Mouse (Mus musculus): ENCODE results near the gene Enpp4. TPM values are rescaled to one million over a fixed set of nuclear protein-coding genes. Genes with fewer than 3 reads are reported as not detected.

Enpp4 gene
- total RNA-seq, 2 experiments from 2014 or later = 39.7 to 40.3 TPM

DNA sequence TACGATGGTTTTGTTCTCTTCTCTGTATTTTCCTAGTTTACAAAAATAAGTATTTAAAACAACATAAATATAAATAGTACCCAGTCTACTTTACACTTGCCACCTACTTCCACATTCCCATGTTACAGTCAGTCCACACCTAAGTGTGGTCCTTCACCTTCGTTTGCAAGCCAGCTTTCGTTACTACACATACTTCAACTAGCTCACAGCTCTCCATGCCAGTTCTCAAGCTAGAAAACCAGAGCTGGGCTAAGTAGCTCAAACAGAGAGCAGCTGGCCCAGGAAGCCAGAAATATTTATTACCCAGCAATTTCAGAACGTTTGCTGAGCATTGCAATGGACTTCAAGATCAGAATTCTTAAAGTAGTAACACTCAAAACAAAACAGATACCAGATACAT lies 5.1 kb downstream of the Enpp4 start:
- DNase-seq (ENCODE audit: low spot score) = no peak

DNA sequence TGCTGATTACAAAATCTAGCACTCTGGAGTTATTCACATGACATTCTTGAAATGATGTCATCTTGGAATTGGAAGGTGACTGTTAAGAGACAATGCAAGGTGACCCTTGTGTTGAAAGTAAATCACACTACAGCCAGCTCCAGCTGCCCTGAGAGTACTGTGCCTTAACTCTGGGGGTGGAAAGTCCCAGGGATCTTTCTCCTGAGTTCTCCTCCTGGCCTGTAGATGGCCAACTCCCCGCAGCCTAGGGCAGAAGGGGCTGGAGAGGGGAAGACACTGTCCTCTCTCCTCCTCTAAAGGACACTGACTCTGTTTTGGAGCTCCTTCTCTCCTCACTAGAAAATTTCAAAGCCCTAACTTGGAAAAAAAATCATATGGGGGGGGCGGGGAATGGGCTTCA lies 14.1 kb downstream of the Enpp4 start:
- no peak for DNase-seq (ENCODE audit: low spot score)

DNA sequence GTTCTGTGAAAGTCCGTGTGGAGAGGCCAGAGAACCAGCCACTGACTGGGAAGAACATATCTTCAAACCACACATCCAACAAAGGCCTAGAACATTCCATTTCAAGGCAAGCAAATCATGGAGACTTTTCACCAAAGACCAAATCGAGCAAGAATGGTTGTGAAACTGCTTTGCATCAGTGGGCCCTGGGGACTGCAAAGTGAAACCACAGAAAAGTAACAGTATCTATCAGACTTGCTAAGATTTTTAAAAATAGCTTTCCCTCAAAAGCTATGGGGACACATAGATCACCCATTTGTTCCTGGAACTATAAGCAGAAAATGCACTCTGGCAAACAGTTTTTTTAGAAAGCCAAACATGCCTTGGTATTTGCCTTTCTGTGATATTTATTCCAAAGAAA lies 14.7 kb downstream of the Enpp4 start:
- no peak for DNase-seq (ENCODE audit: low spot score)

DNA sequence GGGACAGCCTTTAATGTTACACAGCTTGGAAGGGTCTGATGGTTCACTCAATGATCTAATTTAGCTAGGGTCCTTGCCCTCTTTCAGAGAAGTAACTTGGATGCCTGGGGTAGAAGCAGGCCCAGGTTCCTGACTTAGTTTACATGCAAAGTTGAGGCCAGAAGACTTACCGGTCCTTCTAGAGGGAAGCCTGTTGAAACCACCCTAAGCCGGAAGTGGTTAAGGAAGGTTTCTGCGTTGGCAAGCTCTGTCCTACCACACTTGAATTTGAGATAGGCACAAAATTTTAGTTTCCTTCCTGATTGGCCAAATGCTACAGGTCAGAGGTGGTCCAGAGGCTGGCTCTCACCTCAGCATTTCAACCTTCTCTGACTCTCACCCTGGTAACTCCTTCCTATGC lies 17.4 kb downstream of the Enpp4 start:
- DNase-seq (ENCODE audit: low spot score) = no peak

DNA sequence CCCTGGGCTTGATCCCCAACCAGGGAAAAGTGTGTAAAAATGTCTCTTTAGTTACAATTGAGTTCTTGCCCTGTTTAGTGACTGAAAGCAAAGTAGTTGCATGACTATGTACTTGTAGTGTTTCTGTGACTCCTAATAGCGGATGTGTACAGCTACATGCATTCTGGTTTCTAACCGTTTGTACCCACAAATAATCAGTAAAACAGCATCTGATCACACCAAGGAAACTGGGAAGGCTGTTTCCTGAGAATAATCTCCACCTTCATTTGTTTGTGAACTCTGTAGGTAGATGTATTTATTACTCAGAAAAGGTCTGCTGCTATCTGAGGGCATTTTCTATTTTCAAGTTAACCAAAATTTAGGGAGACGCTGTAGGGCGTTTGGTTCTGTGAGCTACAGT lies 22.5 kb downstream of the Enpp4 start:
- no peak for DNase-seq (ENCODE audit: low spot score)

DNA sequence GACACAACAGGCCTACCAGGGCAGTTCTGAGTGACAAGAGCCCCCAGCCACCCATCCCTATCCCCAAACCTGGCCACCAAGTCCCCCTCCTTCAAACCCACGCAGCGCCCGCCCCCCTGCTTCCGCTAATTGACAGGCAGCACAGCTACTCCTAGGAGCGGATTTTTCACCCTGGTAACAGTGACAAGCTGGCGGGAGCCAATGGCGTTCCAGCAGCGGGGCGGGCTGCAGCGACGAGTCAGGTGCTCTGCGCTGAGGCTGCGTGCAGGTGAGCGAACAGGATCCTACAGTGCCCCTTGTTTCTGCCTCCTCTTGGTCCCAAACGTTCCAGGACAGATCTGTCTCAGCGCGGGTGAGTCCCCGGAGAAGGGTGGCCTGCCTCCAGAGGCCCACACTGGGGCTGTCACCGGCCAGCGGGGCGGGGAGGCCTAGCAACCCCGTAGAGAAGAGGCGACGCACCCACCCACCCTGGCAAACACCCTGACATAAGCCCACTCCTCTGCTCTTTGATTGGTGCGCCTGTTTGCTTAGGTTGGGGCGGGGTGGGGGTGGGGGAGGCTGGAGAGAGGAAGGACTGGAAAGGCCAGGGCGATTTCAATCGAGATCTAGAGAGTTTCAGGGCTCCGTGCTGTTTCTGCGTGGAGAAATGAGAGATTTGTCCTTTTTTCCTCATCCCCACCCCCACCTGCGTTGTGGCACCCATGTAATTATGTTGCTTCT lies 26.8 kb downstream of the Enpp4 start, which contains the start of gene Enpp5:
Enpp5 (plus strand) TSS at position 183 of the 720 bp plus-strand sequence.
- DNase-seq (ENCODE audit: low spot score) = peak; percentile 85

DNA sequence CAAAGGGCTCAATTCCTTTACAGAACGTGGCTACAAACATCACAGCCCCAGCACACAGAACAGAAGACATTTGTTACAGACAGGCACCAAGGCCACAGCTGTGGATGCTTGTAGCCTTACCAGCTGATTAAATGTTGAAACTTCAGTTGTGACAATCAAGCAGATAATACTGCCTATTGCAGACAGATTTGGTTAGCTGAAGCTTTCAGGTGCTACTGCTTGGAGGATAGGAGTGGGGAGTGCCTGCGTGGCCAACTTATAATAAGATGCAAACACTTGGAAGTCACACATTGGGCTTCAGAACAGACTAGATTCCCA lies 27.8 kb downstream of the Enpp4 start:
- no peak for DNase-seq (ENCODE audit: low spot score)

DNA sequence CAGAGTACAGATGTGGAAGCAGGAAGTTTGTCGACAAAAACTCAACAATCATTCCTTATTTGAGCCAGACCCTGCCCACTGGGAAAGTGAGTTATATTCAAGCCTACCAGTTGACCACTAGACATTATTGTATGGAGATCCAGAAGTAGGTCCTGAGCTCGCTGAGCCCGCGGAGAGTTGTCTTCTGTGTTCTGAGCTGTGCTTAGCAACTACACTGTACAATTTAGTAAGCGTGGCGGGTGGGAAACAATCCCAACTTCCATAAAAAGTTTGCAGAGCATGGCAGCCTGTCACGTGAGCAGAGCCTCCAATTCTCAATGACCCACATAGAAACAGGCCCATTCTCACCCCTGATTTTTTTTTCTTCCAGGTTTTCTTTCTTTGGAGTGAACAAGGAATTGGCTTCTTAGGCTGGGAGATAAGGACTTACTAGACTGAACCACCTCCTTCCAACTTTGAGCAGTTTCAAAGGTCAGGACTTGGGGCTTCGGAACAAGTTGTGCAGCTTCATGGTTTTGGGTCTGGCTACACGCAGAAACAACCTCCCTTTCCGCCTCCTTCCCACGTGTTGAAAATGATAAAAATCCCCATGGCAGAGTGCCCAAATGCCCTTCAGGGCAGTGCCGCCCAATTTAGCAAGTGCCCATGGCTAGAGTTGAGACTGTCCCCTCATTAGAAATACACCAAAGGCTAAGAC lies 28.3 kb downstream of the Enpp4 start:
- no peak for DNase-seq (ENCODE audit: low spot score)

DNA sequence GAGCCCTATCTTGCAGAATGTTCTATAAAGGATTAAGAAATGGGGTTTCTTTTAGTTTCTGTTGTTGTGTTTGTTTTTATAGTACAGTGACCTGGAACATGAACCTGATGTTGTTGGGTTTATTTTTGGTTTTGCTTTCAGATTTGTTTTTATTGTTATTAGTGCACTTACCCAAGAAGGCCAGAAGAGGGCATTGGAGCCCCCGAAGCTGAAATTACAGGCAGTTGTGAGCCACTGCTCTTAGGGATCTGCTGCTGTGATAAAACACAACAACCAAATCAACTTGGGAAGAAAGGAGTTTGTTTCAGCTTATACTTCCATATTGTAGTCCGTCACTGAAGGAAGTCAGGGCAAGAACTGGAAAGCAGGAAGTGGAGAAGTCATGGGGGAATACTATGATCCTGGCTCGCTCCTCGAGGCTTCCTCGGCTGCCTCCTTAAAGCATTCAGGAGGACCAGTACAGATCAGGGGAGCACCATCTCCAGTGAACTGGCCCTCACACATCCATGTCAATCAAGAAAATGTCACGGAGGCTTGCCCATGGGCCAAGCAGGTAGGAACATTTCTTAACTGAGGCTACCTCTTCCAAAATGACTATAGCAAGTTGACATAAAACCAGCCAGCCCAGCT lies 29.4 kb downstream of the Enpp4 start:
- DNase-seq (ENCODE audit: low spot score) = peak; percentile 57

DNA sequence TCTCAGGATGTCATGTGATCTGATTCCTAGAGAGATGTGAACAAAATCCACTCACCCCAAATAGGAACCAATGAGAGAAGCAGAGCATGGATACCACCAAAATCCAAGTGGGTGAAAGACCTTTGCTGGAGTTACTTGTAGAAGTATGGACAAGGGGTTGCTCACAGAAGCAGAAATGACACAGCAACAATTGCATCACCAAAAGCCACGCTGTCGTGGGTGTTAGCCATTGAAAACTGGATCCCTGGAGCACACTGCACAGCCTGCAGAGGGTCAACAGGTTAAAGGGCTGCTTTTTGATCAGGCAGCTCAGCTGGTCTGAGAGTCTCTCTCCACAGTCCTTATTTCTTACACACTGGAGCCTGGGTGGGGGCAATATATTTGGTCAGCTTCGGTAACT lies 30.0 kb downstream of the Enpp4 start:
- DNase-seq (ENCODE audit: low spot score) = no peak

DNA sequence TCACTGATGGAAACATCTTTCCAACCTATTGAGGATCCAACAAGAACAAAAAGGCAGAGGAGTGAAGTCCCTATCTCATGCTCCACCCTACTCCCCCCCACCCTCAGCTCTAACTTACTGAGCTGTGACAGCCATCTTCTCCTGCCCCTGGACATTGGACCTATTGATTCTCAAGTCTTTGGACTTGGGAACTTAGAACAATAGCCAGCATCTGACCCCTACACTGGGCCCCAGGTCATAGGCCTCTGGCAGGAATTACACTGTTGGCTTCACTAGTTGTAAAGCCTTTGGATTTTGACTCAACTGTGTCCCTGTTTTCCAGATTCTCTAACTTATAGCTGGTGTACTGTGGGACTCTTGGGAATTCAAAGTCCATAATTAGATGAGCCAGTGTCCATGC lies 33.9 kb downstream of the Enpp4 start:
- DNase-seq (ENCODE audit: low spot score) = no peak

DNA sequence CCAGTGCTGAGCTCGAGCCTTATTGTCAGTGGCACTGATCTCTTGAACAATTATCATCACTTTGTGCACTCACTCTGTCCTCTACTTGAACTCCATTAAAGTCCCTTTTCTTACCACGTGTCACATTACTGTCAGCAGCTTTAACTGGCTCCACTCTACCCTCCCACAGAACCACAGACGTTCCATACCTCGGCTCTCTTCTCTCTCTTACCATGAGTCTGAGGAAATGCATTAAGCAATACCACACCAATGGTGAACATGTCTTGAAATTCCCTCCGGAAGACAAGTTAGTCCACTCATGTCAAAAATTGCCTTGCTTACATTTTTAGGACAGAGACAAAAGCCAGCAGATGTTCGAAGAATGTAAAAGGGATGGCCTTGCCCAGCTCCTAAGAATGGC lies 36.7 kb downstream of the Enpp4 start:
- no peak for DNase-seq (ENCODE audit: low spot score)

DNA sequence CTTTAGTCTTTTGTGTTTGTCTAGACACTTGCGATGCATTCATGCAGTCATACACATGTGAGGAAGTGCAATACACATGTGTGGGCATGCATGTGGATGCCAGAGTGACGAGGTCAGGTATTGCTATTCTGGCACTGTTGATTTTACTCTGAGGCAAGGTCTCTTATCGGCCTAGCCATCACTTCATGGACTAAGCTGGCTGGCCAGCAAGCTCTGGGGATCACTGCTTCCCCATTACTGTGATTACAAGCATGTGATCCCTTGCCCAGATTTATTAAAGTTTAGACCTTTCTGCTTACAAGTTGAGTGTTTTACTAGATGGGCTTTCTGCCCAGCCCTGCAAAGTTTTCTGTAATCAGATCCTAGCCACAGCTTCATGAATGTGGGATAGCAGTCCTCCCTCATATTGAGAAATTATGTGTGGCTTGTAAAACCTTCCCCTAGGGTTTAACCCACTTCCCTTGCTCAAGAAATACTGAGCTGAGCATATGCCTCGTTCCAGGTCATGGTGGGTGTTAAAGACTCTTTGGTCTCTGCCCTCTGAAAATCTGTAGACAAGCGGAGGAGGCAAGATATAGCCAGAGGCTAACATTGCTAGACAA lies 44.2 kb downstream of the Enpp4 start:
- no peak for DNase-seq (ENCODE audit: low spot score)

DNA sequence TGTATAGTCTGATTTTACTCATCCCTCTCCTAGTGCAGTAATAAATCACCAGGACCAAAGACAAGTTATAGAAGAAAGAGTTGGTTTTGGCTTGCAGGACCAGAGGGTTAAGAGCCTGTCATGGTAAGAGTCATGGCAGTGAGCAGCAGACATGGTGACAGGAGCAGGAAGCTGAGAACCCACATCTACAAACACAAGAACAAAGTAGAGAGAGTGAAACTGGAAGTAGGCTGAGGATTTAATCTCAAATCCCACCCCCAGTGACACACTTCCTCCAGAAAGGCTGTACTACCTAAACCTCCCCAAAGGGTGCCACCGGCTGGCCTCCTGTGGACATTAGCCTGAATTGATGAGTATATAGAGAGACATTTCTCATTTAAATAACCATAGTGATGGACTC lies 44.8 kb downstream of the Enpp4 start:
- no peak for DNase-seq (ENCODE audit: low spot score)

DNA sequence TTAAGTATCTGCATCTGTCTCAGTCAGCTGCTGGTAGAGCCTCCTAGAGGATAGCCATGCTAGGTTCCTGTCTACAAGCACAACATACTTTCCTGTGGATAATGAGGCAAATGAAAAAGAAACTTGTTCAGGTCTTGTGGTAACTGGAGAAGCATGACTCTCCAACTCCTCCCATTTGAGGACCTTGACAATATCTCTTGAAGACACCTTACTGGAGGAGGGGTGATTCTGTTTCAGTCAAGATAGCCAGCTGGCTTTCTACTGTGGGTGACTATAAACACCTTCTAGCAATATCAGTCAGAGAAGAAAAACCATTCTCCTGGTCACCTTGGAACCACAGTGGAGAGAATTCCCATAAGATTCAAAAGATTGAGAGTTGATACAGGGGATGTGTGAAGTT lies 47.5 kb downstream of the Enpp4 start:
- no peak for DNase-seq (ENCODE audit: low spot score)

DNA sequence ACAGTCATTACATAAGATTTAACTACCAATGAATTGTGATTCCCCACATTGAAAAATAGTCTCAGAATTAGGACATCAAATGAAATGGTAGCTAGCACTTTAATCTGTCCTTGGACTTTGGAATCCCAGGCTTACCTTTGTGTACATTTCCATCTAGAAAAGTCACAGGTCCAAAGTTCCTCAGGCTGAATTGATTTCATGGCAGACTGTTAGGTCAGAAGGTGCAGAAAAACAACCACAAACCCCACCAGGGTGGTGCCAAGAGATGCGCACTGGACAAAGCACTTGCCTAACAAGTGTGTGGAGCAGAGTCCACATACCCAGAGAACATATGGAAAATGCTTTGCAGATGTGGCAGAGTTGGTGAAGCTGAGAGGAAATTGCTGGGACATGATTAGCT lies 48.5 kb downstream of the Enpp4 start:
- no peak for DNase-seq (ENCODE audit: low spot score)

DNA sequence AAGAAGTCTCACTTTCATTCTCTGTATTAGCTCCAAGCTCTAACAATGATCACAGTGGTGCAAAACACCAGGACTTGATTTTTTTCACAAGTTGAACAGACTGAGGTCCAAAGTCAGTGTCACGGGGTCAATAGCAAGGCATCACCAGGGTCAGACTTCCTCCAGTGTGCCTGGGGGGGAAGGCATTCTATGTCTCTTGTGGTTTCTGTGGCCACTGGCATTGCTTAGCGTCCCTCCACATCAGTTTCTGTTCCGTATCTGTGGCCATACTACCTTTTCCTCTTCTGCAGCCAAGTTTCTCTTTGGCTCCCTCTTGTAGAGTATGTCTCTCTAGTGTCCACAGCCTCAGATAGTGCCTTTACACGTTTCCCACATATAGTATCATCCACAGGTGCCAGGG lies 52.2 kb downstream of the Enpp4 start:
- DNase-seq (ENCODE audit: low spot score) = no peak

Other genes starting within 250 kb of the Enpp4 start
- gene Enpp5, start 27.0 kb downstream of the Enpp4 start, total RNA-seq (2021) = 10 to 100 TPM in 1 of 2 experiments, 1 to 10 TPM in 1; 8.9 to 10.1 TPM
- 100 to 1,000 TPM; 109 to 117 TPM for gene Clic5, start 82.8 kb upstream of the Enpp4 start, total RNA-seq (2021)

Measured in gastrocnemius, adult 18-20 months (tissue).